Mouse (Mus musculus): ENCODE measurements around the gene Olfr1290.

Gene Olfr1290

GRCm38 (mm10) chr2:111493729-111494128 lies at the start of gene Olfr1290:
TSS of gene Olfr1290 (minus strand) at chr2:111493829.
- DNase-seq (ENCODE audit: low read depth, low spot score): no peak

- DNase-seq (ENCODE audit: low read depth, low spot score): no peak
These were observed 46.6 kb upstream of the Olfr1290 start, which contains the start of gene Olfr1294 for GRCm38 (mm10) chr2:111540191-111540590. TSS of gene Olfr1294 (minus strand) at chr2:111540291.

GRCm38 (mm10) chr2:111524903-111525302 lies 31.3 kb upstream of the Olfr1290 start, which contains the start of gene Olfr1293-ps:
TSS of gene Olfr1293-ps (plus strand) at chr2:111525203.
- no peak for DNase-seq (ENCODE audit: low read depth, low spot score)

- no peak for DNase-seq (ENCODE audit: low read depth, low spot score)
These were observed 23.8 kb upstream of the Olfr1290 start for GRCm38 (mm10) chr2:111517451-111517850.

- no peak for DNase-seq (ENCODE audit: low read depth, low spot score)
These were observed 3.3 kb upstream of the Olfr1290 start, which contains the start of gene Olfr1291-ps1 for GRCm38 (mm10) chr2:111496880-111497279. TSS of gene Olfr1291-ps1 (plus strand) at chr2:111497180.

- no peak for DNase-seq (ENCODE audit: low read depth, low spot score)
These were observed 13.1 kb downstream of the Olfr1290 start, which contains the start of gene Olfr1289 for GRCm38 (mm10) chr2:111480519-111480918. TSS of gene Olfr1289 (plus strand) at chr2:111480819.

GRCm38 (mm10) chr2:111473801-111474200 lies 19.8 kb downstream of the Olfr1290 start, which contains the start of gene Olfr1288:
TSS of gene Olfr1288 (plus strand) at chr2:111474101.
- DNase-seq (ENCODE audit: low read depth, low spot score): no peak

- DNase-seq (ENCODE audit: low read depth, low spot score): no peak
These were observed 44.8 kb downstream of the Olfr1290 start, which contains the start of gene Olfr1287 for GRCm38 (mm10) chr2:111448842-111449241. TSS of gene Olfr1287 (plus strand) at chr2:111449142.

Measured in skeletal muscle tissue, adult 2 months (tissue).